In genomic region chr6:13413768-13414167, GRCm38 (mm10) we compare ENCODE assay signal across 8 mouse cellular contexts.
DNase-seq lines count a peak whose midpoint lies in the region; ATAC-seq and TF ChIP-seq lines count a peak whose summit lies in the region.

No protein-coding gene starts in this region.

- no peak overlapping the region for H3K27ac ChIP-seq in gastrocnemius, adult 2 months
- no peak overlapping the region for H3K27ac ChIP-seq in midbrain, embryonic 14.5 days (replicated peaks; ENCODE audit: low read depth, low read length)
- H3K27ac ChIP-seq in midbrain, embryonic 10.5 days (replicated peaks) = no peak overlapping the region
- no peak overlapping the region for H3K27ac ChIP-seq in left cerebral cortex, adult 2 months

- H3K4me3 ChIP-seq in gastrocnemius, adult 2 months = no peak overlapping the region
- no peak overlapping the region for H3K4me3 ChIP-seq in midbrain, embryonic 14.5 days (replicated peaks; ENCODE audit: low read depth, low read length)
- H3K4me3 ChIP-seq in midbrain, embryonic 10.5 days = no peak overlapping the region
- H3K4me3 ChIP-seq in left cerebral cortex, adult 2 months = no peak overlapping the region

- TF ChIP-seq CTCF in gastrocnemius, adult 2 months (IDR thresholded peaks at IDR 0.05) = peak; percentile 52
- TF ChIP-seq CTCF in brain, embryonic 14.5 days (IDR thresholded peaks at IDR 0.05; ENCODE audit: borderline replicate concordance, extremely low read depth, insufficient read depth, insufficient read length) = peak; percentile 49; the same call in 1 of the 2 replicates
- peak; percentile 61 for TF ChIP-seq CTCF in left cerebral cortex, adult 2 months (IDR thresholded peaks at IDR 0.05)

- ATAC-seq in midbrain, embryonic 14.5 days (ENCODE audit: low FRiP score, low TSS enrichment) = no peak
- ATAC-seq in monocyte, adult 5-6 weeks (replicated peaks; ENCODE audit: insufficient number of reproducible peaks, low FRiP score, low TSS enrichment, poor library complexity, severe bottlenecking) = no peak

- no peak overlapping the region for H3K9ac ChIP-seq in midbrain, embryonic 14.5 days (replicated peaks; ENCODE audit: low read length)

- TF ChIP-seq POLR2A in brain, embryonic 14.5 days (IDR thresholded peaks at IDR 0.05; ENCODE audit: borderline replicate concordance, extremely low read depth, insufficient read depth, insufficient read length, poor library complexity, severe bottlenecking) = no peak

- H3K36me3 ChIP-seq in midbrain, embryonic 14.5 days (ENCODE audit: control insufficient read depth, insufficient read depth, low read length) = no peaks in the 10 kb centered on the region
- no peaks in the 10 kb centered on the region for H3K36me3 ChIP-seq in midbrain, embryonic 10.5 days

- intact Hi-C loops in gastrocnemius, adult 2 months (cut with DNase I) = no loop called here
- intact Hi-C loops in left cerebral cortex, adult 2 months (cut with DNase I) = loop anchor here (5.0 kb wide), 2 partner anchors 794 to 1089 kb away; no protein-coding TSS in a partner anchor

- no peak for DNase-seq in gastrocnemius, adult 2 months
- DNase-seq in gastrocnemius, adult 8-10 months (ENCODE audit: low spot score in 2 of 2) = no peak
- peak; percentile 38 for DNase-seq in midbrain, embryonic 14.5 days
- DNase-seq in midbrain, embryonic 10.5 days (ENCODE audit: low spot score) = no peak
- DNase-seq in brain, embryonic 14.5 days (ENCODE audit: low read depth) = peak; percentile 45
- peak in 1 of 2 experiments; percentile 14 for DNase-seq in left cerebral cortex, adult 2 months (ENCODE audit: extremely low spot score in 1 of 2, low spot score in 2 of 2)
- no peak for DNase-seq in adrenal gland, postnatal 4 days (ENCODE audit: low spot score in 2 of 2)

- no peak overlapping the region for H3K4me2 ChIP-seq in midbrain, embryonic 14.5 days (ENCODE audit: low read length)

- no peaks in the 10 kb centered on the region for H3K4me1 ChIP-seq in midbrain, embryonic 14.5 days (ENCODE audit: control insufficient read depth, insufficient read depth, low read length)
- H3K4me1 ChIP-seq in midbrain, embryonic 10.5 days = no peaks in the 10 kb centered on the region

- no peaks in the 10 kb centered on the region for H3K9me3 ChIP-seq in midbrain, embryonic 14.5 days (ENCODE audit: control insufficient read depth, low read length)
- H3K9me3 ChIP-seq in midbrain, embryonic 10.5 days (replicated peaks) = 0 out of 2 replicates have a peak, but pooled peaks cover 2% of the 10 kb centered on the region

- no peaks in the 10 kb centered on the region for H3K27me3 ChIP-seq in midbrain, embryonic 14.5 days (ENCODE audit: control insufficient read depth, insufficient read depth, low read length)
- H3K27me3 ChIP-seq in midbrain, embryonic 10.5 days (ENCODE audit: low read depth, poor library complexity, severe bottlenecking) = no peaks in the 10 kb centered on the region

Comparison
In these comparisons a context has a peak if more than half of its experiments do, and no peak if none do; other contexts are left out.
1. DNase-seq: peak in midbrain, embryonic 14.5 days (single experiment) and brain, embryonic 14.5 days (single experiment); none in gastrocnemius, adult 2 months (single experiment), gastrocnemius, adult 8-10 months (0 of 2), midbrain, embryonic 10.5 days (single experiment) and adrenal gland, postnatal 4 days (0 of 2).
2. Peak in every context shown above with its lines, with median percentiles within 50 percentile points of each other: CTCF ChIP-seq.